Mouse (Mus musculus): ENCODE measurements around the gene Lif. TPM values are rescaled to one million over a fixed set of nuclear protein-coding genes. Genes with fewer than 3 reads are reported as not detected.
A peak's percentile ranks its signal among the peaks of the same experiment; 100 is the strongest.

The Lif gene
- total and polyA plus RNA-seq, 3 experiments, result 0.27 to 0.31 TPM; not detected in 1

DNA sequence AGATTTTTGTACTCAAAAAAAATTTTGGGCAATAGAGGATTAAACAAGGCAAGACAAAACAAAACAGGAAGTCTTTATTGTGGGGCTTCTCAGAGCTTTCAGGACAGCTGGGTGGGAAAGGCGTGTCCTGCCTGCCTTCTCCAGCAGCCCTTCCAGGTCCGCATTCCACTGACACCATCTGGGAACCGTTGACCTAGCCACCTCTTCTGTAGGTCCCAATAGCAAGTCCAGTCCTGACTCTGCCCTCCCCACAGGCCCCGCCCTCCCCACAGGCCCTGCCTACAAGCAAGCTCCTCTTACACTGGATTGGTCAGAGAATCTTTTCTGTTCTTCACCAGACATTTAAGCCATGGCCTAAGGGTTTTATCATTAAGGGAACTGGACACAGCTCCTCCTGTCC is 26.3 kb downstream of the Lif start:
- peak; percentile 57 for DNase-seq (ENCODE audit: low read depth, low spot score)
- H3K27me3 ChIP-seq (ENCODE audit: control insufficient read depth in 1 of 2, insufficient read depth in 2 of 2, low read length in 2 of 2), result no peaks in the 10 kb centered on the region; a peak in 1 of 4 replicates

GRCm38 (mm10) chr11:4289280-4289679 is 31.9 kb downstream of the Lif start:
- TF ChIP-seq SIN3A (IDR thresholded peaks at IDR 0.05; ENCODE audit: low read length) (no peak), TBP (IDR thresholded peaks at IDR 0.05; ENCODE audit: low read depth, low read length) (no peak), ZMIZ1 (IDR thresholded peaks at IDR 0.05; ENCODE audit: low read depth, low read length) (no peak), POLR2A (IDR thresholded peaks at IDR 0.05; ENCODE audit: control insufficient read depth in 1 of 2, insufficient read depth in 1 of 2, low read depth in 1 of 2, low read length in 2 of 2, poor library complexity in 1 of 2) (no peak), BHLHE40 (IDR thresholded peaks at IDR 0.05; ENCODE audit: borderline replicate concordance, low read depth, low read length) (no peak), NRF1 (IDR thresholded peaks at IDR 0.05; ENCODE audit: insufficient read depth, low read depth, low read length, poor library complexity, severe bottlenecking) (no peak), MAX (IDR thresholded peaks at IDR 0.05; ENCODE audit: low read length) (no peak), CTCF (IDR thresholded peaks at IDR 0.05 in 2 of 3, conservative IDR thresholded peaks at IDR 0.05 in 1 of 3; ENCODE audit: control insufficient read depth in 1 of 3, insufficient read depth in 1 of 3, low read depth in 2 of 3, low read length in 3 of 3, poor library complexity in 1 of 3, severe bottlenecking in 1 of 3) (no peak), MYC (IDR thresholded peaks at IDR 0.05; ENCODE audit: low read depth, low read length) (no peak), HCFC1 (IDR thresholded peaks at IDR 0.05; ENCODE audit: low read depth, low read length) (no peak), SMC3 (IDR thresholded peaks at IDR 0.05; ENCODE audit: low read depth, low read length) (no peak), TCF12 (IDR thresholded peaks at IDR 0.05; ENCODE audit: low read depth, low read length) (no peak), POLR2AphosphoS2 (IDR thresholded peaks at IDR 0.05; ENCODE audit: low read length) (no peak), CHD2 (IDR thresholded peaks at IDR 0.05; ENCODE audit: low read length) (no peak), RAD21 (IDR thresholded peaks at IDR 0.05; ENCODE audit: low read depth, low read length) (no peak), CHD1 (IDR thresholded peaks at IDR 0.05; ENCODE audit: low read depth, low read length) (no peak), ETS1 (IDR thresholded peaks at IDR 0.05; ENCODE audit: low read depth, low read length) (no peak), TAL1 (IDR thresholded peaks at IDR 0.05; ENCODE audit: low read length) (no peak), MAFK (IDR thresholded peaks at IDR 0.05; ENCODE audit: borderline replicate concordance, low read depth, low read length) (no peak)
- H3K4me1 ChIP-seq (ENCODE audit: control insufficient read depth in 1 of 2, insufficient read depth in 2 of 2, low read length in 2 of 2), result peaks cover 3 to 25% of the 10 kb centered on the region in 2 experiments

More for the DNA sequence above, 26.3 kb downstream of the Lif start:
- Histone ChIP-seq H3K9me3 (replicated peaks; ENCODE audit: insufficient read depth, low read length) (no peaks in the 10 kb centered on the region), H3K79me2 (ENCODE audit: control insufficient read depth, insufficient read depth, low read length, poor library complexity) (no peaks in the 10 kb centered on the region), H3K4me3 (ENCODE audit: control insufficient read depth in 1 of 2, insufficient read depth in 1 of 2, low read depth in 2 of 2, low read length in 2 of 2) (0 out of 4 replicates have a peak overlapping the region, but pooled peaks of 1 of the 2 experiments have one; percentile 35), H3K27ac (ENCODE audit: control insufficient read depth, low read depth, low read length) (no peak overlapping the region), H3K9ac (ENCODE audit: control insufficient read depth, low read depth, low read length, poor library complexity, severe bottlenecking) (no peak overlapping the region), H3K4me1 (ENCODE audit: control insufficient read depth in 1 of 2, insufficient read depth in 2 of 2, low read length in 2 of 2) (peaks cover 0 to 3% of the 10 kb centered on the region in 2 experiments; a peak in 1 of 4 replicates), H3K36me3 (ENCODE audit: control insufficient read depth in 1 of 2, insufficient read depth in 2 of 2, low read length in 2 of 2) (no peaks in the 10 kb centered on the region)
- TF ChIP-seq CHD1 (IDR thresholded peaks at IDR 0.05; ENCODE audit: low read depth, low read length) (no peak), JUND (IDR thresholded peaks at IDR 0.05; ENCODE audit: low read depth, low read length) (0 out of 2 replicates have a peak, but pooled peaks have one; percentile 6), ZC3H11A (IDR thresholded peaks at IDR 0.05; ENCODE audit: low read depth, low read length) (no peak), MAZ (IDR thresholded peaks at IDR 0.05; ENCODE audit: low read depth, low read length) (no peak), ELF1 (IDR thresholded peaks at IDR 0.05; ENCODE audit: low read depth, low read length) (0 out of 2 replicates have a peak, but pooled peaks have one; percentile 11), CTCF (IDR thresholded peaks at IDR 0.05 in 2 of 3, conservative IDR thresholded peaks at IDR 0.05 in 1 of 3; ENCODE audit: control insufficient read depth in 1 of 3, insufficient read depth in 1 of 3, low read depth in 2 of 3, low read length in 3 of 3, poor library complexity in 1 of 3, severe bottlenecking in 1 of 3) (no peak), USF2 (IDR thresholded peaks at IDR 0.05; ENCODE audit: borderline replicate concordance in 1 of 2, insufficient read depth in 1 of 2, low read depth in 1 of 2, low read length in 2 of 2) (no peak)

More at GRCm38 (mm10) chr11:4289280-4289679, 31.9 kb downstream of the Lif start:
- H3K9me3 ChIP-seq (replicated peaks; ENCODE audit: insufficient read depth, low read length), result no peaks in the 10 kb centered on the region
- H3K4me3 ChIP-seq (ENCODE audit: control insufficient read depth in 1 of 2, insufficient read depth in 1 of 2, low read depth in 2 of 2, low read length in 2 of 2), result no peak overlapping the region
- H3K36me3 ChIP-seq (ENCODE audit: control insufficient read depth in 1 of 2, insufficient read depth in 2 of 2, low read length in 2 of 2), result peaks cover 0 to 11% of the 10 kb centered on the region in 2 experiments; a peak in 1 of 4 replicates
- no peak overlapping the region for H3K9ac ChIP-seq (ENCODE audit: control insufficient read depth, low read depth, low read length, poor library complexity, severe bottlenecking)
- H3K79me2 ChIP-seq (ENCODE audit: control insufficient read depth, insufficient read depth, low read length, poor library complexity), result no peaks in the 10 kb centered on the region
- no peak for DNase-seq (ENCODE audit: low read depth, low spot score)
- no peak overlapping the region for H3K27ac ChIP-seq (ENCODE audit: control insufficient read depth, low read depth, low read length)
- no peaks in the 10 kb centered on the region; a peak in 1 of 4 replicates for H3K27me3 ChIP-seq (ENCODE audit: control insufficient read depth in 1 of 2, insufficient read depth in 2 of 2, low read length in 2 of 2)

Data from MEL (cell line).